Mouse (Mus musculus): ENCODE measurements around the gene Ccdc47.
"Not testable (repeated sequence)": the region's sequence is repeated elsewhere in the genome, so short reads cannot be mapped to it uniquely, and the experiment has no call there.

Gene Ccdc47

DNA sequence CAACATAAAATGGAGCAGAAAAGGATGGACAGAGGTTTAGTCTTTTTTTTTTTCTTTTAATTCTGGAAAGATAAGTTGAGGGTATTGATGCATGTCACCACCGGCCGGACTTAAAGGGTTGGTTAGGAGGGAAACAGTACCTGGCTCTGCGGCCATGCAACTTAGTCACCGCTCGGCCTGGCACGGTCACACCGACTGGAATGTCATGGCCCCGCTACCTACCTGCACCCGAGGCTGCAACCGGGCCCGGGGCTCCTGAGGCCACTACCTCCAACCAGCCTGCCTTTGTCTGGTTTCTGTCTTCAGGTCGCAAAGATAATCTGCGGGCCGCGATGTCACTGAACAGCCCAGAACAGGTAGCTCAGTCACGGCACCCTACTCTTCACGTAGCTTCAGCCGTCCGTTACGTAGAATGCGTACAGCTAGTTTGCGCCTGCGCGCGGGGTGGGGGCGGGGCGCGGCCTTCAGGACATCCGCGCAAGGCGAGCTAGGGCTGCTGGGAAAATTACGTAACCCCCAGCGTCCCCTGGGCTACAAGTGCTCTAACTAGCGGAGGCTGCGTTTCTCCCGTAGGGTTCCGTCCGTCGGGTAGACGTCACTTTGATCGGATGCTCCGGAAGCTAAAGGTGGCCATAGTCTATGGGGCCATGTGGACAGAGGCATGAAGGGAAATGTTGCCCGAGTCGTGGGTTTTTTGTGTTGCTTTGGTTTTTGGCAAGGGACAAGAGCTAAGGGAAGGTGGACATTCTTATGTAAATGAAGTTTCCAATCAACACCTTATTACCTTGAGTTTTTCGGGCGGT is at the start of gene Ccdc47:
TSS of gene Ccdc47 (minus strand) at position 418 of the 803 bp plus-strand sequence.
- in situ Hi-C loops (cut with MseI, MboI), result no loop called here

- in situ Hi-C loops (cut with MseI, MboI), result no loop called here
Observed at GRCm38 (mm10) chr11:106265570-106265969, 49.4 kb upstream of the Ccdc47 start.

GRCm38 (mm10) chr11:106264988-106265387 is 48.8 kb upstream of the Ccdc47 start:
- in situ Hi-C loops (cut with MseI, MboI), result no loop called here

- in situ Hi-C loops (cut with MseI, MboI), result no loop called here
Observed at GRCm38 (mm10) chr11:106263963-106264362, 47.8 kb upstream of the Ccdc47 start.

DNA sequence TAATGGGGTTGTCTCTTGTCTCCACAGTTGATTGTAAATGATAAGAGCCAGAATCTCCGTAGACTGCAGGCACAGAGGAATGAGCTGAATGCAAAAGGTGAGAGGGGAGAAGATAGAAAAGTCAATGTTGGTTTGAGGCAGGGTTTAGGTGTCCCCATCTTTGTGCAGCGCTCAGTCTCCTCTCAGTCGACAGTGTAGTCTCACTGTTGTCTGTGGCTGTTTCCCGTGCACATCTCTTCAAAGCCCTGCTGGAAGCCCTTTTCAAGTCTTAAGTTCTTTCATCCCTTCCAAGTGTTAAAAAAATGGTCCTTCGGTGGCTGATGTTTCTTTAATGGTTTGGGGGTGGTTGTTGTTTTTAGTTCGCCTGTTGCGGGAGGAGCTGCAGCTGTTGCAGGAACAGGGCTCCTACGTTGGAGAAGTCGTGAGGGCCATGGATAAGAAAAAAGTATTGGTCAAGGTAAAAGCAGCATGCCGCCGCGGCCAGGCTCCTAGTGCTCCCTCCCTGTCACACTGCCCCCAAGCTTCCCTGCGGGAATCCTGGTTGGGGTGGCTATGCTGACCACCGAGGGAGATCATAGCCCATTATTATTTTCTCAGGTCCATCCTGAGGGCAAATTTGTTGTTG is 44.8 kb upstream of the Ccdc47 start:
- in situ Hi-C loops (cut with MseI, MboI), result no loop called here

DNA sequence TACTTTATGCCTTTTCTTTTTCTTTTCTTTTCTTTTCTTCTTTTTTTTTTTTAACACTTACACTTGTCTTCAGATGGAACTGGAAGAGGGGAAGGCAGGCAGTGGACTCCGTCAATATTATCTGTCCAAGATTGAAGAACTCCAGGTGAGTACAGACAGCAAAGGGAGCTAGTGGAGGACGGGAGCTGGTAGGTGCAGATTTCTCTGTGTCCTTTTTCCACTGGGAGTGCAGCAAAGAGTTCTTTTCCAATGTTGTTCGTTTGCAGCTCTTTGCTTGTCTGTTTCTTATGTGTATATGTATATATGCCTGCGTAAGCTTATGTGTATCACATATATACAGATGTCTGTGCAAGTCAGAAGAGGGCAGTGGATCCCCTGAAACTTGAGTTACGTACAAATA is 40.6 kb upstream of the Ccdc47 start:
- in situ Hi-C loops (cut with MseI, MboI), result no loop called here

DNA sequence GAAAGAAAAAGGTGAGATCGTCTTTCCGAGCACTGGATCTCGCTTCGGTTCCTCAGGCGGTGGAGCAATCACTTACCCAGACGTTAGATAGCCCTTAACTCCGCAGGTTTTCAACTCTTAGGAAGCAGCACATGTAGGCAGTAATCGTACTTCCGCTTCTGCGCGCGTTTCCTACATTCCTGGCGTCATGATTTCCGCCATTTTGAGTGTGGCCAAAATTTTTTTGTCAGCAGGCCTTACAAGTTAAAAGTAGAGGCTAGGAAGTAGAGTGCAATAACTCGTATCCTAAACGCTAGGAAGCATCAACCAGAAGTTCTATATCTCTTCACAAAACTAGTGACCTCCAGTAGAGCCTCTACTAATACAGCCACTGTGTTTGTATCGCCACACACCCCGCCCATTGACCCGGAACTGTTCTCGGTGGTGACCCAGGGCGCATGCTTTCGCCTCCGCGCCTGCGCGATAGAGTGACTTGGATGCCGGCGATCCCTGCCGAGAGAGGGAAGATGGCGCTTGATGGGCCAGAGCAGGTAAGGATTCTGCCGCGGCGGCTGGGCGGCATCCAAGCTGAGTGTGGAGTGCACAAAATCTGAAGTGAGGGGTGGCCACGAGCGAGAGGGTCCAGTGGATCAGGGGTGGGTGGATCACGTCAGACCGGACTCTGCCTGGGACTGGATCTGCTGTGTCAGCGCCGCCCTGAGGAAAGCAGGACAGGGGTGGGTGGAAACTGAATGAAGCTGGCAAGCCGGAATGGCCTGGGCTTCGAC is 39.7 kb upstream of the Ccdc47 start, which contains the start of the genes Ftsj3 and Psmc5:
TSS of gene Ftsj3 (minus strand) at position 395 of the 767 bp plus-strand sequence.
TSS of gene Psmc5 (plus strand) at position 470 of the 767 bp plus-strand sequence.
- in situ Hi-C loops (cut with MseI, MboI), result no loop called here

- in situ Hi-C loops (cut with MseI, MboI), result no loop called here
Observed at GRCm38 (mm10) chr11:106255174-106255573, 39.0 kb upstream of the Ccdc47 start.

- in situ Hi-C loops (cut with MseI, MboI), result no loop called here
Observed at GRCm38 (mm10) chr11:106254767-106255166, 38.6 kb upstream of the Ccdc47 start.

DNA sequence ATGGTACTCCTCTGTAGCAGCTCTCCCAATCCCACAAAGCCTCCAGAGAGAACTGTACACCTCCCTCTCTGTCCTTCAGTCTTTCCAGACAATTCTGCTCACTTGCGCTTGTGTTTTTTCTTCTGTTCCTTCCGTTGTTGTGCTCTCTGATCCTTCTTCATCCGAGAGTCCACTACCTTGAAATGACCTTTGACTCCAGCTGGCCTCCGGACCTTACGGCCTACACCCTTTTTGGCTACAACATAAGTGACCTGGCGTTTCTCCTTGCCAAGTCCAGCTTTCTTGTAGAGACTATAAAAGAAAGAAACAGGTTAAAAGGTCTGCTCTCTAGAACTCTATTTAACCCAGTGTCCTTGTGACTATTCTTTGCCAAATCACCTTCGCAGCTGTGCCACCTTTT is 33.2 kb upstream of the Ccdc47 start:
- in situ Hi-C loops (cut with MseI, MboI), result no loop called here

DNA sequence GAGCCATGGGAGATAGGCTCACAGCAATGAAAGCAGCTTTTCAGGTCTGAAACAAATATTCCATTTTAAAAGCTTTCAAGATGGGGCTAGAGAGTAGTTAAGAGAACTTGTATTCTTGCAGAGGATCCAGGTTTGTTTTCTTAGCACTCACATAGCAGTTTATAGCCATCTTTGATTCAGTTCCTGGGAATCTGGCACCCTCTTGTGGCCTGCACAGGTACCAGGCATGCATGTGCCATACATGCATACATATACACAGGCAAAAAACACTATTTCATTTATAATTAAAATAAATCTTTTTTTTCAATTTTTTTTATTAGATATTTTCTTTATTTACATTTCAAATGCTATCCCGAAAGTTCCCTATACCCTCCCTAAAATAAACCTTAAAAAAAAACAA is 30.7 kb upstream of the Ccdc47 start:
- in situ Hi-C loops (cut with MseI, MboI), result no loop called here

DNA sequence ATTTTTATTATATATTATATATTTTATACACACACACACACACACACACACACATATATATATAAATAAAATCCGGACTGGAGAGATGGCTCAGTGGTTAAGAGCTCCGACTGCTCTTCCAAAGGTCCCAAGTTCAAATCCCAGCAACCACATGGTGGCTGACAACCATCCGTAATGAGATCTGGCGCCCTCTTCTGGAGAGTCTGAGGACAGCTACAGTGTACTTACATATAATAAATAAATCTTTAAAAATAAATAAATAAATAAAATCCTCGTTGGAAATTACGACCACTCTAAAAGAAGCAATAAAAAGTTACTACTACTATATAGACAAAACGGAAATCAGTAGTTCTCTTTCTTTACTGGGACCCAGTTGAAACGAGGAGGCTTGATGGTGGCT is 17.8 kb upstream of the Ccdc47 start:
- in situ Hi-C loops (cut with MseI, MboI), result not testable (repeated sequence)

DNA sequence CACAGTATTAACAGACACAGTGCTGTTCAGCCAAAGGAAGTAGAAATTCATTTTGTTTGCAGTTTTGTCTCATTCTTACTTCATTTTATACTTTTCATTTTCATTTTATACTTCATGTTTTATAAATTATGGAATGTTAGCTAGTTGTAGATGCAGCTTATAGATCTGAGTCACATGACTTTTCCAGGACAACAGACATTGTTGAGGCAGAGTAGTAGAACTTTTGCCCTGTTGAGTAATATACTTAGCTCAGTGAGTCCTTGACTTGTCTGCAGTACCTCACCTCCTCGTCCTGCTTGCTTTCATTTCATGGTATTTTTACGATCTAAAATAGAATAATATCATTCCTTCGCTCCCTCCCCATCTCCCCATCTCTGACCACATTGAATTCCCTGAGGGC is 4.5 kb upstream of the Ccdc47 start:
- in situ Hi-C loops (cut with MseI, MboI), result no loop called here

- in situ Hi-C loops (cut with MseI, MboI), result no loop called here
Observed at GRCm38 (mm10) chr11:106216730-106217490, 766 bp upstream of the Ccdc47 start, which contains the start of gene Ddx42. TSS of gene Ddx42 (plus strand) at chr11:106216926.

GRCm38 (mm10) chr11:106215450-106215859 is 689 bp downstream of the Ccdc47 start:
- in situ Hi-C loops (cut with MseI, MboI), result no loop called here

DNA sequence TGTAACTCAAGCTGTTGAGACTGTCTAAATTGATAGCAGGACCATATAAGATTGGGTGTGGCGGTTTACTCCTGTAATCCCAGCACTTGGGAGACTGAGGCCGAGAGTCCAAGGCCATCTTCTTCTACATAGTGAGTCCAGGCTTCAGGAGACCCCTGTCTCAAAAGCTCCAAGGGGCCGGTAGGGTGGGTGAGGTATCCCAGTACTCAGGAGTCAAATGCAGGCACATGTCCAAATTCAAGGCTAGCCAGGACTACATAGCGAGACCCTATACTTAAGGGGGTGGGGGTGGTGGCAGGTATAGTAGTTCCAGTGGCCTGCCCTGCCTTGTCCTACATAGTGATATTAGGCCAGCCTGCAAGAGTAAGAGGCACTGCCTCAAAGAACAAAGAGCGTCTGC is 1.3 kb downstream of the Ccdc47 start:
- in situ Hi-C loops (cut with MseI, MboI), result no loop called here

DNA sequence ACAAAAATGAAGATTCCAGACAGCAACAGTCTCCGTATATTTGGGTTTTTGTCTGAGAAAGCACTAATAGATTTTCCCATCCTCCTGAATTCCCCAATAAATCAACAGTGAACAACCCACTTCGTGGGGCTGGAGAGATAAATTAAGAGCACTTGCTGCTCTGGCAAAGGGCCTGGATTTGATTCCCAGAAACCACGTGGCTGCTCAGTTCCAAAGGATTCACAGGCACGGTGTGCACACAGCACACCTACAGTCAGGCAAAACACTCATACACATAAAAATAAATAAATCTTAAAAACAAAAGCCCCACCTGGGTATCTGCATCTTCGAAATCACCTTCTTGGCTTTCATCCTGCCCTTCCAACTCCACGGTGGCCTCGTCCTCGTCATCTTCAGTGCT is 3.4 kb downstream of the Ccdc47 start:
- in situ Hi-C loops (cut with MseI, MboI), result no loop called here

GRCm38 (mm10) chr11:106202123-106202465 is 14.1 kb downstream of the Ccdc47 start, which contains the start of gene Strada:
TSS of gene Strada (minus strand) at chr11:106202168.
- in situ Hi-C loops (cut with MseI, MboI), result no loop called here

DNA sequence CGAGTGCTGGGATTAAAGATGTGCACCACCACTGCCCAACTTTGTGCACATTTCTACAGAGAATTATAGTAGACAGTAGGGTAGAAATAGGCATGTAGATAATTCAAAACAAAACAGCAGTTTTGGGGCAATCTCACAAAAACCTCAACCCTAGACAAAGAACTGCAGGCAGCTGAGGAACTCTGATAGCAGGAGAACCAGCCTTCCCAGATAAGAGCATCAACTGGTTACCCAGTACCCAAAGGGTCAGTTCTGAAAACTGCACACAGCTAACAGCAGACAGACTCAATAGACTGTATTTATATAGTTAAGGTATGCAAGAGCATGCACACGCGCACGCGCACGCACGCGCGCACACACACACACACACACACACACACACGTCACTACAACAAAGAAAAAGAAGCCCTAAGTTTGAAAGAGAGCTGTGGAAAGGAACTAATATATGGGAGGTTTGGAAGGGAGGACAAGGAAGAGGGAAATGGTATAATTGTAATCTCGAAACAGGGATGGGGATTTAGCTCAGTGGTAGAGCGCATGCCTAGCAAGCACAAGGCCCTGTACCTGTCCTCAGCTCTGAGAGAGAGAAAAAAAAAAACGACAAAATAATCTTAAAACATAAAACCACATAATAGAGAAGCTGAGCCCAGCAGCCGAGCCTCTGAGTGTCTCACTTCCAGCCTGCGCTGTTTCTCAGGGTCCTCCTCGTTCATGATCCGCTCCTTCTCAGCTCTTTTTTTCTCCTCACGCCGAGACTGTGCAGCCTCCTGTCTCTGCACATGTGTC is 14.6 kb downstream of the Ccdc47 start:
- in situ Hi-C loops (cut with MseI, MboI), result no loop called here

DNA sequence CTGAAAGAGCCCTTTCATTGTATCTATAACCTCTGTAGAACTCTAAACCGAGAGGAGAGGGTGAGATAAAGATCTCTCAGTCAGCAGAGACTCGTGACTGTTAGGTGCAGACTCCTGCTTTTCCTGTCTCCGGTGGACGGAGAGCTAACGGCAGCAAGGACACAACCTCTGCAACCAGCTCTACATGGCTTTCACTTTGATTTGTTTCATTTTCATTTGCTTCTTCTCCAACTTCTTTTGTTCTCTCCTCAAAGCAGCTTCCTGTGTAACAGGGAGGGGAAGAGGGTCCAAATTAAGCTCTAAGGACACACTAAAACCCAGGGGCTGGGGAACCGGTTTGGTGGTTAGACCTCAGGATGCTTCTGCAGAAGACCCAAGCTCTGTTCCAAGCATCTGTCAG is 15.4 kb downstream of the Ccdc47 start:
- in situ Hi-C loops (cut with MseI, MboI), result no loop called here

DNA sequence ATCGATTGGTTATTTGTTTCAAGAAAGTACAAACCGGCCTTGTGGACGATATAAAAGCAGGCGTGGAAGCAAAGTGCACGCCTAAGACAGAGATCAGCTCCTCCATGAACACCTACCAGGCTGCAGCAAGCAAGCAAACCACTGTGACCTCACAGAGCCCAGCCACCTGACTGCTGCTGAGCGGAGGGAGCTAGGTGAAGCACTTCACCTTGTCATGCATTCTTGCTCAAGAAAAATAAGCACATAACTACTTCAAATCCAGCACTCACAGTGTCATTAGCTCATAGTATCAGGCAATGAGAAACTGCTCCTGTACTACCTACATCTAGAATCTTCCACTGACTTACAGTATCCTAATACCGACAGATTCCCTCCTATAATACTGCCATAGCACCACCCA is 16.1 kb downstream of the Ccdc47 start:
- in situ Hi-C loops (cut with MseI, MboI), result not testable (repeated sequence)

Data from mouse trophoblast stem cell (cell line).